8 mouse cellular contexts compared by ENCODE assay signal in the genomic region with DNA sequence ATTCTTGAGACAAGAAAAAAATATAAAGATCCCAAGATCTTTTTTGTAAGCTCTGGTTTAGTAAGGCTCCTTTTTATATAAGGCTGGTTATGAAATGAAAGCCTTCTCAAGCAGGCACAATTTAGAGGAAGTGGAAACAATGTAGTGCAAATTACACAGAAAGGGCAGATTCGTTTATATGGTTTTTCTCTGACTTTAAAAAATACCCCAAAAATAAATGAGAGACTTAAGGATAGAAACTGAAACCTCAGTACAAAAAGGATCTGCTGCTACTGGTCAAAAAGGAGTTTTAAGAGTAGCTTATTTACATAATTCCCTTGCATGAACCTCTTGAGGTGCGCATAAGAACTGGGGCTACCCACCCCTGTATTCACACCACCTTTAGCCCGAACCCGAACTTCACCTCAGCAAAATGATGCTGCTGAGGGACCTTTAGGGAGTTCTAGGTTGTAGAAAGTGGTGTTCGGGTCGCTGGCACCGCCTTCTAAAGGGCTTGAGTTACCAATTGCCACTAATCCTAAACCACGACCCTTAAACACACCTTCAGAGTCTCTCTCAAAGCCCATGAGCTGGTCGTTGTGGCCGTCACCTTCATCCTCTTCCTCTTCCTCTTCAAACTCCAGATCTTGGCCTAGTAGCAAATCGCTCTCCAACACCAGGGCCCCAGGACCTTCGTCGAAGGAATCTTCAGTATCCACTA. TPM values are rescaled to one million over a fixed set of nuclear protein-coding genes. Genes with fewer than 3 reads are reported as not detected.
DNase-seq lines count a peak whose midpoint lies in the region; ATAC-seq and TF ChIP-seq lines count a peak whose summit lies in the region.

No protein-coding gene starts in this region.

- no peak for DNase-seq in heart, postnatal 14 days
- no peak for DNase-seq in left cerebral cortex, postnatal 4 days
- DNase-seq in layer of hippocampus, adult 18-20 months (ENCODE audit: low spot score in 2 of 2) = no peak
- no peak for DNase-seq in thymus, adult 18-20 months

- H3K9me3 ChIP-seq in heart, embryonic 11.5 days (replicated peaks; ENCODE audit: control insufficient read depth, low read length) = peaks cover 5% of the 10 kb centered on the region
- H3K9me3 ChIP-seq in forebrain, embryonic 15.5 days = 0 out of 2 replicates have a peak, but pooled peaks cover 5% of the 10 kb centered on the region
- H3K9me3 ChIP-seq in liver, embryonic 15.5 days (replicated peaks) = no peaks in the 10 kb centered on the region

- TF ChIP-seq CTCF in C2C12 (IDR thresholded peaks at IDR 0.05; ENCODE audit: control insufficient read depth, insufficient read depth, insufficient read length) = no peak

- peaks cover 9% of the 10 kb centered on the region; the same call in 1 of the 2 replicates for H3K4me1 ChIP-seq in heart, embryonic 11.5 days (ENCODE audit: control insufficient read depth, insufficient read depth, low read length)
- peaks cover 22% of the 10 kb centered on the region for H3K4me1 ChIP-seq in forebrain, embryonic 15.5 days
- H3K4me1 ChIP-seq in liver, embryonic 15.5 days (replicated peaks) = peaks cover 31% of the 10 kb centered on the region

- H3K36me3 ChIP-seq in heart, embryonic 11.5 days (ENCODE audit: control insufficient read depth, insufficient read depth, low read length) = peaks cover 48% of the 10 kb centered on the region
- peaks cover 82% of the 10 kb centered on the region for H3K36me3 ChIP-seq in C2C12 (ENCODE audit: control insufficient read depth, insufficient read depth)
- H3K36me3 ChIP-seq in forebrain, embryonic 15.5 days = peaks cover 80% of the 10 kb centered on the region
- H3K36me3 ChIP-seq in liver, embryonic 15.5 days (replicated peaks) = peaks cover 84% of the 10 kb centered on the region

- H3K79me3 ChIP-seq in C2C12 (ENCODE audit: low read depth) = peaks cover 9% of the 10 kb centered on the region

- ATAC-seq in heart, embryonic 11.5 days (replicated peaks; ENCODE audit: insufficient number of reproducible peaks, low FRiP score, low TSS enrichment) = no peak
- ATAC-seq in forebrain, embryonic 15.5 days (replicated peaks) = no peak
- no peak for ATAC-seq in liver, embryonic 15.5 days (ENCODE audit: insufficient read depth)

- H3K4me3 ChIP-seq in heart, embryonic 11.5 days (ENCODE audit: low read depth, low read length) = peak overlapping the region; percentile 73
- H3K4me3 ChIP-seq in C2C12 (ENCODE audit: insufficient read depth, poor library complexity, severe bottlenecking) = peak overlapping the region; percentile 66
- peak overlapping the region; percentile 99 for H3K4me3 ChIP-seq in forebrain, embryonic 15.5 days
- H3K4me3 ChIP-seq in liver, embryonic 15.5 days (replicated peaks) = peak overlapping the region; percentile 86

- WGBS in heart, embryonic 11.5 days (ENCODE audit: insufficient replicate concordance) = 21% methylated on average over 13 of the region's 13 CpGs
- WGBS in forebrain, embryonic 15.5 days = 20% methylated on average over 13 of the region's 13 CpGs
- 14% methylated on average over 13 of the region's 13 CpGs for WGBS in liver, embryonic 15.5 days (ENCODE audit: insufficient replicate concordance)

- peak overlapping the region; percentile 89 for H3K4me2 ChIP-seq in heart, embryonic 11.5 days
- H3K4me2 ChIP-seq in forebrain, embryonic 15.5 days (replicated peaks) = peak overlapping the region; percentile 89
- peak overlapping the region; percentile 94 for H3K4me2 ChIP-seq in liver, embryonic 15.5 days

- peak overlapping the region; percentile 88 for H3K9ac ChIP-seq in heart, embryonic 11.5 days (ENCODE audit: low read depth, low read length)
- peak overlapping the region; percentile 98 for H3K9ac ChIP-seq in forebrain, embryonic 15.5 days (replicated peaks)
- H3K9ac ChIP-seq in liver, embryonic 15.5 days = peak overlapping the region; percentile 78

- peak overlapping the region; percentile 77 for H3K27ac ChIP-seq in heart, embryonic 11.5 days (ENCODE audit: low read depth, low read length)
- peak overlapping the region; percentile 87 for H3K27ac ChIP-seq in forebrain, embryonic 15.5 days (replicated peaks)
- H3K27ac ChIP-seq in liver, embryonic 15.5 days (replicated peaks) = peak overlapping the region; percentile 84

- intact Hi-C loops in heart, postnatal 14 days (cut with DNase I) = no loop called here
- intact Hi-C loops in left cerebral cortex, postnatal 4 days (cut with DNase I) = no loop called here

- H3K27me3 ChIP-seq in heart, embryonic 11.5 days (ENCODE audit: control insufficient read depth, insufficient read depth, low read length) = no peaks in the 10 kb centered on the region
- H3K27me3 ChIP-seq in C2C12 (ENCODE audit: control insufficient read depth, insufficient read depth, insufficient read length) = no peaks in the 10 kb centered on the region
- no peaks in the 10 kb centered on the region for H3K27me3 ChIP-seq in forebrain, embryonic 15.5 days
- no peaks in the 10 kb centered on the region for H3K27me3 ChIP-seq in liver, embryonic 15.5 days

- peak overlapping the region; percentile 69 for H3ac ChIP-seq in C2C12 (ENCODE audit: control insufficient read depth, insufficient read length, low read depth)

- peaks cover 19% of the 10 kb centered on the region for H3K79me2 ChIP-seq in C2C12 (ENCODE audit: control insufficient read depth, insufficient read depth)

TF ChIP-seq in C2C12, 6 proteins besides CTCF, POLR2A, EP300 and RAD21:
- TF ChIP-seq USF1 (IDR thresholded peaks at IDR 0.05; ENCODE audit: low read depth) (no peak), MYOD1 (IDR thresholded peaks at IDR 0.05; ENCODE audit: control insufficient read depth, insufficient read length, low read depth) (no peak)

RNA-seq across cellular contexts. Expression of a gene that starts 0.9 kb away (rescaled TPM):
- 4.8 and 5.0 TPM in 2 replicates for polyA plus RNA-seq in heart, embryonic 11.5 days (2014; fragmentation: Nextera tagmentation; extraction: Ambion mirVana)
- 10 to 100 TPM in 1 of 2 experiments, 1 to 10 TPM in 1; 9.9 to 10.6 TPM for total RNA-seq in heart, postnatal 14 days (2021)
- polyA plus RNA-seq in C2C12 (2012; fragmentation: generic; extraction: Trizol) = 20.9 TPM
- 16.3 and 17.7 TPM in 2 replicates for polyA plus RNA-seq in forebrain, embryonic 15.5 days (2015; fragmentation: Nextera tagmentation; extraction: Ambion mirVana)
- 2.6 and 3.1 TPM in 2 replicates for polyA plus RNA-seq in liver, embryonic 15.5 days (2015; fragmentation: Nextera tagmentation; extraction: Ambion mirVana)
- 10 to 100 TPM; 27.6 to 30.1 TPM for total RNA-seq in left cerebral cortex, postnatal 4 days (2021)
- 10 to 100 TPM; 27.1 to 28.2 TPM for total RNA-seq in layer of hippocampus, adult 18-20 months (2021)

RNA-seq across cellular contexts. Expression of a gene that starts 8.0 kb away (rescaled TPM):
- 56.7 and 58.6 TPM in 2 replicates for polyA plus RNA-seq in heart, embryonic 11.5 days (2014; fragmentation: Nextera tagmentation; extraction: Ambion mirVana)
- total RNA-seq in heart, postnatal 14 days (2021) = 10 to 100 TPM; 48.4 to 62.3 TPM
- 46.8 TPM for polyA plus RNA-seq in C2C12 (2012; fragmentation: generic; extraction: Trizol)
- polyA plus RNA-seq in forebrain, embryonic 15.5 days (2015; fragmentation: Nextera tagmentation; extraction: Ambion mirVana) = 78.8 and 87.0 TPM in 2 replicates
- 41.2 and 47.3 TPM in 2 replicates for polyA plus RNA-seq in liver, embryonic 15.5 days (2015; fragmentation: Nextera tagmentation; extraction: Ambion mirVana)
- 10 to 100 TPM; 45.8 to 48.3 TPM for total RNA-seq in left cerebral cortex, postnatal 4 days (2021)
- 10 to 100 TPM; 39.0 to 39.5 TPM for total RNA-seq in layer of hippocampus, adult 18-20 months (2021)

RNA-seq across cellular contexts. Expression of a gene that starts 8.2 kb away (rescaled TPM):
- 115 and 122 TPM in 2 replicates for polyA plus RNA-seq in heart, embryonic 11.5 days (2014; fragmentation: Nextera tagmentation; extraction: Ambion mirVana)
- 10 to 100 TPM; 66.3 to 67.8 TPM for total RNA-seq in heart, postnatal 14 days (2021)
- polyA plus RNA-seq in C2C12 (2012; fragmentation: generic; extraction: Trizol) = 115 TPM
- polyA plus RNA-seq in forebrain, embryonic 15.5 days (2015; fragmentation: Nextera tagmentation; extraction: Ambion mirVana) = 138 and 143 TPM in 2 replicates
- 40.2 and 41.6 TPM in 2 replicates for polyA plus RNA-seq in liver, embryonic 15.5 days (2015; fragmentation: Nextera tagmentation; extraction: Ambion mirVana)
- total RNA-seq in left cerebral cortex, postnatal 4 days (2021) = 10 to 100 TPM; 66.7 to 72.1 TPM
- 10 to 100 TPM; 75.2 to 81.6 TPM for total RNA-seq in layer of hippocampus, adult 18-20 months (2021)

RNA-seq across cellular contexts. Expression of a gene that starts 19.3 kb away (rescaled TPM):
- 103 and 116 TPM in 2 replicates for polyA plus RNA-seq in heart, embryonic 11.5 days (2014; fragmentation: Nextera tagmentation; extraction: Ambion mirVana)
- 10 to 100 TPM; 56.5 to 66.1 TPM for total RNA-seq in heart, postnatal 14 days (2021)
- 159 TPM for polyA plus RNA-seq in C2C12 (2012; fragmentation: generic; extraction: Trizol)
- polyA plus RNA-seq in forebrain, embryonic 15.5 days (2015; fragmentation: Nextera tagmentation; extraction: Ambion mirVana) = 170 TPM in 2 replicates
- 110 and 117 TPM in 2 replicates for polyA plus RNA-seq in liver, embryonic 15.5 days (2015; fragmentation: Nextera tagmentation; extraction: Ambion mirVana)
- 100 to 1,000 TPM; 144 to 146 TPM for total RNA-seq in left cerebral cortex, postnatal 4 days (2021)
- 10 to 100 TPM; 69.6 to 73.3 TPM for total RNA-seq in layer of hippocampus, adult 18-20 months (2021)

RNA-seq across cellular contexts. Expression of a gene that starts 21.2 kb away (rescaled TPM):
- 48.2 and 50.8 TPM in 2 replicates for polyA plus RNA-seq in heart, embryonic 11.5 days (2014; fragmentation: Nextera tagmentation; extraction: Ambion mirVana)
- 10 to 100 TPM; 31.9 to 34.5 TPM for total RNA-seq in heart, postnatal 14 days (2021)
- polyA plus RNA-seq in C2C12 (2012; fragmentation: generic; extraction: Trizol) = 36.9 TPM
- 69.5 and 75.4 TPM in 2 replicates for polyA plus RNA-seq in forebrain, embryonic 15.5 days (2015; fragmentation: Nextera tagmentation; extraction: Ambion mirVana)
- polyA plus RNA-seq in liver, embryonic 15.5 days (2015; fragmentation: Nextera tagmentation; extraction: Ambion mirVana) = 28.8 and 31.5 TPM in 2 replicates
- 10 to 100 TPM; 68.9 to 74.0 TPM for total RNA-seq in left cerebral cortex, postnatal 4 days (2021)
- 10 to 100 TPM; 57.7 to 60.9 TPM for total RNA-seq in layer of hippocampus, adult 18-20 months (2021)
